Mouse (Mus musculus): ENCODE measurements around the gene E2f8. TPM values are rescaled to one million over a fixed set of nuclear protein-coding genes. Genes with fewer than 3 reads are reported as not detected.

E2f8 gene
- polyA plus RNA-seq, 1 experiment from 2014 or later: 2.3 TPM

GRCm38 (mm10) chr7:48870579-48871180 lies 10.7 kb downstream of the E2f8 start:
- WGBS: 95% methylated on average over 21 of the region's 21 CpGs
- no peak overlapping the region for H3K4me2 ChIP-seq
- no peak overlapping the region for H3K27ac ChIP-seq (replicated peaks)
- H3K9me3 ChIP-seq (replicated peaks): no peaks in the 10 kb centered on the region
- H3K36me3 ChIP-seq: no peaks in the 10 kb centered on the region
- no peak overlapping the region for H3K9ac ChIP-seq (replicated peaks)
- no peak overlapping the region for H3K4me3 ChIP-seq (replicated peaks)
- 0 out of 2 replicates have a peak, but pooled peaks cover 4% of the 10 kb centered on the region for H3K4me1 ChIP-seq
- H3K27me3 ChIP-seq (replicated peaks): no peaks in the 10 kb centered on the region
- ATAC-seq (ENCODE audit: low FRiP score): no peak

DNA sequence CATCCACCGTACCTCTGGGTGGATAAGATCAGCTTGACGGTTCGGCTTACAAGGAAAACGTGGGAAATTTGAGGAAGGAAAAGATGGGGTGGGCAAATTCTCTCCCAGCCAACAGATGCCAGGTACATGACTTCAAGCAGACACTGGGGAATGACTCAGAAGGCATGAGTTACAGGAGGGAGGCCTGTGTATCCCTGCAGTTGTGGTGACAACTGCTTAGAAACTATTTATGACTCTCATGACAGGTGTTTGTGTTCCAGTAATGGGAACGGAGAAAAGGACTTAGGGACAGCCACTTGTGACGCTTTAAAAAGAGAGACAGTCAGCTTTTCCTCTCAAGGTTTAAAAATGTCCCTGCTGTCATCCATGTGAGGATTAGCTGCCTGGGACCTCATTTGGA lies 11.3 kb downstream of the E2f8 start:
- 84% methylated on average over 6 of the region's 6 CpGs for WGBS
- Histone ChIP-seq H3K4me1 (0 out of 2 replicates have a peak, but pooled peaks cover 4% of the 10 kb centered on the region), H3K4me2 (no peak overlapping the region), H3K27me3 (replicated peaks) (no peaks in the 10 kb centered on the region), H3K4me3 (replicated peaks) (no peak overlapping the region), H3K9ac (replicated peaks) (no peak overlapping the region), H3K9me3 (replicated peaks) (no peaks in the 10 kb centered on the region), H3K36me3 (no peaks in the 10 kb centered on the region), H3K27ac (replicated peaks) (no peak overlapping the region)
- no peak for ATAC-seq (ENCODE audit: low FRiP score)

DNA sequence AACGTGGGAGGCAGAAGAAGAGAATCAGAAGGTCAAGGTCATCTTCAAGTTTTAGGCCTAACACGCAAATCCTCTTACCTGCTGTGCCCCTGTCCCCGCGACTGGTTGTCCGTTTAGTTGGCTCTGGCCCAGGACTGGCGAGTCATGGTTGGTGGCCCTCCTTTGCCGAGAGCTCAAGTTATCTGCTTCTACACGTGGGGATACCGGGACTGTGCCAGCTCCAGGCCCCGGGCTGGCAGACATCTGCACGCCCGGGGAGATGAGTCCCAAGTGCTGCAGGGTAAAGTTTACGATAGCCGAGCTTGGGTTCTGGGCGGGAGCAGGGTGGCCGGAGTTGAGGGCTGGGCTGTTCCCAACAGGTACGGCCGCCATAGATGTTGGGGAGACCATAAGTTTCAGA lies 13.8 kb downstream of the E2f8 start:
- H3K27me3 ChIP-seq (replicated peaks): no peaks in the 10 kb centered on the region
- H3K4me2 ChIP-seq: no peak overlapping the region
- WGBS: 94% methylated on average over 18 of the region's 18 CpGs
- H3K27ac ChIP-seq (replicated peaks): no peak overlapping the region
- no peak overlapping the region for H3K9ac ChIP-seq (replicated peaks)
- H3K9me3 ChIP-seq (replicated peaks): no peaks in the 10 kb centered on the region
- no peaks in the 10 kb centered on the region for H3K36me3 ChIP-seq
- no peak overlapping the region for H3K4me3 ChIP-seq (replicated peaks)
- no peak for ATAC-seq (ENCODE audit: low FRiP score)
- no peaks in the 10 kb centered on the region for H3K4me1 ChIP-seq

- Histone ChIP-seq H3K36me3 (no peaks in the 10 kb centered on the region), H3K4me3 (replicated peaks) (no peak overlapping the region), H3K27me3 (replicated peaks) (no peaks in the 10 kb centered on the region), H3K4me1 (no peaks in the 10 kb centered on the region), H3K4me2 (no peak overlapping the region), H3K9me3 (replicated peaks) (no peaks in the 10 kb centered on the region), H3K27ac (replicated peaks) (no peak overlapping the region), H3K9ac (replicated peaks) (no peak overlapping the region)
- WGBS: 88% methylated on average over 9 of the region's 9 CpGs
- no peak for ATAC-seq (ENCODE audit: low FRiP score)
Measured at GRCm38 (mm10) chr7:48864671-48865458, 16.5 kb downstream of the E2f8 start.

DNA sequence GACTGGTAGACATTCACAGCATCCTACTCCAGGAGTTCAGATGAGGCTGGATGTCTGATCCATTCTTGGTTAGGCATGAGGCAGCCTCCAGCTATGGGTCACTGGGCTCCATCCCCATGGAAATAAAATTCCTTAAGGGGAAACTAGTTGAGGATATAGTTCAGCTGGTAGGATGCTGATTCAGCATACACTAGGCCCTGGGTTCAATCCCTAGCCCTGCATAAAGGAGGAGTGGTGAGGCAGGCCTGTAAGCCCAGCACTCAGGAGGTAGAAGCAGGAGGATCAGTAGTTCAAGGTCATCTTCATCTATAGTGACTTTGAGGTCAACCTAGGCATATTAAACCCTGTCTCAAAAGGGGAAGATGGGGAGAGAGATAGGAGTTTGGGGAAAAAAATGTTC lies 17.2 kb downstream of the E2f8 start:
- Histone ChIP-seq H3K4me1 (no peaks in the 10 kb centered on the region), H3K9ac (replicated peaks) (no peak overlapping the region), H3K27me3 (replicated peaks) (no peaks in the 10 kb centered on the region), H3K9me3 (replicated peaks) (no peaks in the 10 kb centered on the region), H3K4me3 (replicated peaks) (no peak overlapping the region), H3K36me3 (no peaks in the 10 kb centered on the region), H3K4me2 (no peak overlapping the region), H3K27ac (replicated peaks) (no peak overlapping the region)
- no peak for ATAC-seq (ENCODE audit: low FRiP score)

DNA sequence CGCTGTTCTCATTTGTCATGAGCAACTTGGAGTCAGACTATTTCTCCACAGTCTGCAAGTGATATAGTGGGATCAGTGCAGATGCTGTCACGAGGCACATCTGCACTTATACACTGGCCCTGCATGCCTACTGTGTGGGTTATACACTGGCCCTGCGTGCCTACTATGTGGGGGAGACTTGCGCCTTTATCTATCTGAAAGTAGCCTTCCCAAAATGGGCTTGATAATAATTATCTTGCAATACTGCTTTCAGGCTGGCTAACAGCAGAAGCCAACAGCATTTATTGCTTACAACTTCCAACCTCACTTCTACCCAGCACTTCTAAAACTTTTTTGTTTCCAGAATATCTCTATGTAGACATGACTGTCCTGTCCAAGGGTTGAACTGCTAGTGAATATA lies 19.6 kb downstream of the E2f8 start:
- Histone ChIP-seq H3K27me3 (replicated peaks) (no peaks in the 10 kb centered on the region), H3K4me1 (no peaks in the 10 kb centered on the region), H3K4me3 (replicated peaks) (no peak overlapping the region), H3K27ac (replicated peaks) (no peak overlapping the region), H3K9ac (replicated peaks) (no peak overlapping the region), H3K4me2 (no peak overlapping the region), H3K9me3 (replicated peaks) (no peaks in the 10 kb centered on the region), H3K36me3 (no peaks in the 10 kb centered on the region)
- ATAC-seq (ENCODE audit: low FRiP score): no peak
- WGBS: 97% methylated on average over 4 of the region's 4 CpGs

GRCm38 (mm10) chr7:48860948-48861347 lies 20.4 kb downstream of the E2f8 start:
- WGBS: 14% methylated on average over 1 of the region's 1 CpGs
- ATAC-seq (ENCODE audit: low FRiP score): no peak

DNA sequence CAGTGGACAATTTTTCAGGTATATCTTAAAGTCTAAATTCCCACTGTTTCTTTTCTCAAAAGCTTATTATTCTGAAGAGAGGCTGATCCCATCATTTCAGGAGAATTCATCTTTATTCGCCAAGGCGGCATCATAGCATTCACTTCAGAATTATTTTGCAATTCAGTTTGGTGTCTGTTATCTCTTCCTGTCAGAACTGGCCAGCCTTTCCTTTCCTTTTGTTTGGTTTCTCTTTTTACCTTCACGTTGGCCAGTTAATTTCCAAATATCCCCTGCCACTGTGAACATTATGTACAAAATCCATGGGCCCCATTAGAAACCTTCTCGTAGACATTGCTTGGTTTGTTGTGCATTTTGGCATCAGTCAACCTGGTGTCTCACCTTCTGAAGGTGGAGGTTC lies 22.0 kb downstream of the E2f8 start:
- Histone ChIP-seq H3K9ac (replicated peaks) (no peak overlapping the region), H3K36me3 (no peaks in the 10 kb centered on the region), H3K9me3 (replicated peaks) (no peaks in the 10 kb centered on the region), H3K4me3 (replicated peaks) (no peak overlapping the region), H3K4me2 (no peak overlapping the region), H3K4me1 (no peaks in the 10 kb centered on the region), H3K27me3 (replicated peaks) (no peaks in the 10 kb centered on the region), H3K27ac (replicated peaks) (no peak overlapping the region)
- 88% methylated on average over 4 of the region's 4 CpGs for WGBS
- ATAC-seq (ENCODE audit: low FRiP score): no peak

More at GRCm38 (mm10) chr7:48860948-48861347, 20.4 kb downstream of the E2f8 start:
- H3K27ac ChIP-seq (replicated peaks): no peak overlapping the region
- H3K4me2 ChIP-seq: no peak overlapping the region
- no peak overlapping the region for H3K4me3 ChIP-seq (replicated peaks)
- no peaks in the 10 kb centered on the region for H3K36me3 ChIP-seq
- no peaks in the 10 kb centered on the region for H3K27me3 ChIP-seq (replicated peaks)
- no peaks in the 10 kb centered on the region for H3K4me1 ChIP-seq
- no peaks in the 10 kb centered on the region for H3K9me3 ChIP-seq (replicated peaks)
- no peak overlapping the region for H3K9ac ChIP-seq (replicated peaks)

DNA sequence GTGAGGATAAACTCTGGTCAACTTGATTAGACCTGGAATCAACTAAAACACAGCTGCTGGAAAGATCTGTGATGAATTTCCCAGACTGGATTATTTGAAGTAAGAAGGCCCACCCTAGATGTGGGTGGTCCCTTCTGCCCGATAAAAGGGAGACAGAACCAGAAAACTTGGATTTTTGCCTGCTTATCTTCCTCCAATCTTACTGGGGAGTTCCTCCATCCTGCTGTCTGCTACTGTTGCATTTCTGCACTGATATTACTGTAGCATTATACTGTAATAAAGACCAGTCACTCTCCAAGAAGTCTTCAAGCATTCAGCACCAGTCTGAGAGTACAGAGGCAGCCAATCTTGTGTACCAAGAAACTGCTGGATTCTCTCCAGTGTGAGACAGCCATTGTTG lies 23.1 kb downstream of the E2f8 start:
- Histone ChIP-seq H3K27ac (replicated peaks) (no peak overlapping the region), H3K4me3 (replicated peaks) (no peak overlapping the region), H3K9me3 (replicated peaks) (no peaks in the 10 kb centered on the region), H3K4me2 (no peak overlapping the region), H3K27me3 (replicated peaks) (no peaks in the 10 kb centered on the region), H3K4me1 (no peaks in the 10 kb centered on the region), H3K36me3 (no peaks in the 10 kb centered on the region), H3K9ac (replicated peaks) (no peak overlapping the region)
- no peak for ATAC-seq (ENCODE audit: low FRiP score)
- WGBS: 96% methylated on average over 1 of the region's 1 CpGs

DNA sequence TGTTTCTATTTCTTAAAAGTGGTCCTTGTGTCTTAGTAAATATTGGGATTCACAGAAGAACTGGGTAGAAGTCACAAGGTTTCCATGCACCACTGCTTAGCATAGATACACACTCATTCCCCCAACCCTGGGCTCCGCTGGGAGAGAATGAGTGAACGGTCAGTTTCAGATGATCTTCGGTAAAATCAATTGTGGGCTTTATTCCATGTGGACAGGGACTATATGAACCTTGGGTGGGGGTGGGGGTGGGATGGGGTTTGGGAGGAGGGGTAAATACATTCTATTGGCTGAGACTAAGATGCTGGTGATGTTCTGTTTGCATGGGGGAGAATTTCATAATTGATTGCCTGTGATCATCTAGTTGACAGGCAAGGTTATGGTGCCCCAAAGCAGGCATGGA lies 25.9 kb downstream of the E2f8 start:
- Histone ChIP-seq H3K27me3 (replicated peaks) (no peaks in the 10 kb centered on the region), H3K4me1 (no peaks in the 10 kb centered on the region), H3K9ac (replicated peaks) (no peak overlapping the region), H3K4me2 (no peak overlapping the region), H3K27ac (replicated peaks) (no peak overlapping the region), H3K36me3 (no peaks in the 10 kb centered on the region), H3K9me3 (replicated peaks) (no peaks in the 10 kb centered on the region), H3K4me3 (replicated peaks) (no peak overlapping the region)
- no peak for ATAC-seq (ENCODE audit: low FRiP score)
- 93% methylated on average over 3 of the region's 3 CpGs for WGBS

GRCm38 (mm10) chr7:48853496-48853895 lies 27.9 kb downstream of the E2f8 start:
- H3K36me3 ChIP-seq: no peaks in the 10 kb centered on the region
- no peak overlapping the region for H3K27ac ChIP-seq (replicated peaks)
- no peaks in the 10 kb centered on the region for H3K27me3 ChIP-seq (replicated peaks)
- H3K4me2 ChIP-seq: no peak overlapping the region
- H3K9me3 ChIP-seq (replicated peaks): no peaks in the 10 kb centered on the region
- H3K9ac ChIP-seq (replicated peaks): no peak overlapping the region
- no peaks in the 10 kb centered on the region for H3K4me1 ChIP-seq
- no peak overlapping the region for H3K4me3 ChIP-seq (replicated peaks)
- ATAC-seq (ENCODE audit: low FRiP score): no peak
- WGBS: 90% methylated on average over 13 of the region's 13 CpGs

DNA sequence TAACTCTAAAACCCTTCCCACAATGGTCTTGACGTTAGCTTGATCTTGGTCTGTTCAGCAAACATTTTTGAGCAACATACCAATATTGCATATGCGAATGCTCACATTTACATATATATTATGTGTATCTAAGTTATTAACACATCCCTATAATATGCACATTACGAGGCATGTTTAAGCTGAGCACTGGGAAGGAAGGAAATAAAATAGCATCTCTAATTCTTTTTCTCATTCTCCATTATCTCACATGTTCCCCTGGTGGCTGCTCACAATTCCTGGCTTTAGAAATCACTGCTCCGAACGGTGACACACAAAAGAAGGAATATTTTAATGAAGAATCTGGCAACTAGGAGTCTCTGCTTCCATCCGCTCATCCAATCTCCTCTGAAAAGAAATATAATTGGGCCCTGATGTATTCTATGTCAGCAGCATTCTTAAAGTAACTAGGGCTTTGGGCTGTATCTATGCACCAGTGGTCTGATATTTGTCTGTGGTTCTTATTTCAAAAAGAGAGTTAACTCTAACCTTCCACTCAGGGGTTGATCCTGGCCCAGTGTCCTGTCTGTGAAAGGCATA lies 29.8 kb downstream of the E2f8 start:
- H3K9me3 ChIP-seq (replicated peaks): no peaks in the 10 kb centered on the region
- no peak overlapping the region for H3K4me3 ChIP-seq (replicated peaks)
- H3K4me2 ChIP-seq: no peak overlapping the region
- no peaks in the 10 kb centered on the region; the same call in 1 of the 2 replicates for H3K27me3 ChIP-seq (replicated peaks)
- H3K27ac ChIP-seq (replicated peaks): peak overlapping the region; percentile 56; the same call in 1 of the 2 replicates
- no peak overlapping the region for H3K9ac ChIP-seq (replicated peaks)
- H3K36me3 ChIP-seq: no peaks in the 10 kb centered on the region
- ATAC-seq (ENCODE audit: low FRiP score): peak; percentile 76
- 37% methylated on average over 6 of the region's 6 CpGs for WGBS
- no peaks in the 10 kb centered on the region for H3K4me1 ChIP-seq

All from neural tube, embryonic 15.5 days (tissue).